In genomic region chr3:31093627-31094351, GRCm38 (mm10) we compare ENCODE assay signal across 8 mouse cellular contexts. TPM values are rescaled to one million over a fixed set of nuclear protein-coding genes. Genes with fewer than 3 reads are reported as not detected.
DNase-seq lines count a peak whose midpoint lies in the region; ATAC-seq and TF ChIP-seq lines count a peak whose summit lies in the region.

No protein-coding gene starts in this region.

- H3K4me3 ChIP-seq in E14TG2a.4 (replicated peaks; ENCODE audit: low read length): peak overlapping the region; percentile 79
- H3K4me3 ChIP-seq in forebrain, embryonic 16.5 days (replicated peaks; ENCODE audit: low read length): peak overlapping the region; percentile 99
- H3K4me3 ChIP-seq in lung, embryonic 14.5 days (ENCODE audit: low read depth, low read length): peak overlapping the region; percentile 91

- H3K4me1 ChIP-seq in E14TG2a.4 (replicated peaks; ENCODE audit: low read depth, low read length): peaks cover 66% of the 10 kb centered on the region
- peaks cover 22% of the 10 kb centered on the region for H3K4me1 ChIP-seq in forebrain, embryonic 16.5 days (replicated peaks; ENCODE audit: control insufficient read depth, insufficient read depth, low read length)
- H3K4me1 ChIP-seq in lung, embryonic 14.5 days (ENCODE audit: insufficient read depth): peaks cover 15% of the 10 kb centered on the region

- TF ChIP-seq CTCF in E14TG2a.4 (conservative IDR thresholded peaks at IDR 0.05; ENCODE audit: low read length): no peak
- TF ChIP-seq CTCF in lung, embryonic 14.5 days (IDR thresholded peaks at IDR 0.05; ENCODE audit: low read depth): no peak

- H3K27ac ChIP-seq in forebrain, embryonic 16.5 days (ENCODE audit: low read length): peak overlapping the region; percentile 99
- peak overlapping the region; percentile 99 for H3K27ac ChIP-seq in lung, embryonic 14.5 days (ENCODE audit: low read depth)

- H3K9me3 ChIP-seq in E14TG2a.4 (ENCODE audit: low read length): no peaks in the 10 kb centered on the region
- no peaks in the 10 kb centered on the region for H3K9me3 ChIP-seq in forebrain, embryonic 16.5 days (ENCODE audit: control insufficient read depth, low read length)
- no peaks in the 10 kb centered on the region for H3K9me3 ChIP-seq in lung, embryonic 14.5 days (ENCODE audit: low read depth, low read length)

- intact Hi-C loops in heart, postnatal 36 days (cut with DNase I): loop anchor here (1.0 kb wide), 1 partner anchor 36 kb away; no protein-coding TSS in a partner anchor

- WGBS in forebrain, embryonic 16.5 days: under 1% methylated on average over 35 of the region's 58 CpGs
- WGBS in lung, embryonic 14.5 days: under 1% methylated on average over 41 of the region's 58 CpGs

- peak; percentile 32 for ATAC-seq in forebrain, embryonic 16.5 days
- peak; percentile 61 for ATAC-seq in lung, embryonic 14.5 days (ENCODE audit: insufficient read depth)
- ATAC-seq in neutrophil, adult 5-6 weeks (ENCODE audit: extremely low read depth, insufficient number of reproducible peaks, low FRiP score, poor library complexity, severe bottlenecking): peak; percentile 64

- peaks cover 20% of the 10 kb centered on the region for H3K36me3 ChIP-seq in E14TG2a.4 (ENCODE audit: insufficient read depth, low read length)
- H3K36me3 ChIP-seq in forebrain, embryonic 16.5 days (ENCODE audit: control insufficient read depth, insufficient read depth): no peaks in the 10 kb centered on the region
- H3K36me3 ChIP-seq in lung, embryonic 14.5 days (ENCODE audit: insufficient read depth): peaks cover 10% of the 10 kb centered on the region; the same call in 1 of the 2 replicates

- no peaks in the 10 kb centered on the region for H3K27me3 ChIP-seq in E14TG2a.4 (ENCODE audit: insufficient read depth, low read length)
- no peaks in the 10 kb centered on the region for H3K27me3 ChIP-seq in forebrain, embryonic 16.5 days (replicated peaks; ENCODE audit: control insufficient read depth, insufficient read depth, low read length)
- no peaks in the 10 kb centered on the region for H3K27me3 ChIP-seq in lung, embryonic 14.5 days (ENCODE audit: insufficient read depth, low read length)

- H3K9ac ChIP-seq in forebrain, embryonic 16.5 days (replicated peaks; ENCODE audit: low read depth, low read length): peak overlapping the region; percentile 95
- peak overlapping the region; percentile 94 for H3K9ac ChIP-seq in lung, embryonic 14.5 days

- peak overlapping the region; percentile 90 for H3K4me2 ChIP-seq in forebrain, embryonic 16.5 days (ENCODE audit: low read length)
- H3K4me2 ChIP-seq in lung, embryonic 14.5 days: peak overlapping the region; percentile 59

- DNase-seq in c-Kit-positive CD71-positive TER-119-negative erythroid progenitor cells, embryonic 14.5 days (ENCODE audit: low read depth): peak; percentile 38
- peak; percentile 71 to 82 for DNase-seq in heart, postnatal 36 days
- DNase-seq in layer of hippocampus, adult 8-10 months (ENCODE audit: low spot score in 2 of 2): peak; percentile 45 to 50
- peak; percentile 83 for DNase-seq in lung, embryonic 14.5 days
- peak; percentile 69 for DNase-seq in testis, postnatal 14 days (ENCODE audit: low spot score)

RNA-seq across cellular contexts. Expression of gene Skil, which starts 1.1 kb away (rescaled TPM):
- 30.8 and 32.3 TPM in 2 replicates for polyA plus RNA-seq in forebrain, embryonic 16.5 days (2015; fragmentation: Nextera tagmentation; extraction: Ambion mirVana)
- total RNA-seq in heart, postnatal 36 days (2021): 10 to 100 TPM; 15.0 to 17.0 TPM
- total RNA-seq in layer of hippocampus, adult 8-10 months (2022): 10 to 100 TPM; 60.7 to 74.8 (median 65.5) TPM
- 24.0 and 24.6 TPM in 2 replicates for polyA plus RNA-seq in lung, embryonic 14.5 days (2014; fragmentation: Nextera tagmentation; extraction: Ambion mirVana)
- 80.4 and 87.1 TPM in 2 replicates for total RNA-seq in neutrophil, adult 5-6 weeks (2017)

RNA-seq across cellular contexts. Expression of gene Cldn11, which starts 55.9 kb away (rescaled TPM):
- polyA plus RNA-seq in forebrain, embryonic 16.5 days (2015; fragmentation: Nextera tagmentation; extraction: Ambion mirVana): 43.5 and 64.5 TPM in 2 replicates
- total RNA-seq in heart, postnatal 36 days (2021): 1 to 10 TPM in 1 of 2 experiments, under 1 TPM in 1; 0.87 to 1.1 TPM
- total RNA-seq in layer of hippocampus, adult 8-10 months (2022): 100 to 1,000 TPM in 3 of 4 experiments, 10 to 100 TPM in 1; 98.5 to 162 (median 138) TPM
- polyA plus RNA-seq in lung, embryonic 14.5 days (2014; fragmentation: Nextera tagmentation; extraction: Ambion mirVana): 3.4 and 3.6 TPM in 2 replicates
- total RNA-seq in neutrophil, adult 5-6 weeks (2017): not detected in 2 replicates

Comparison
In these comparisons a context has a peak if more than half of its experiments do, and no peak if none do; other contexts are left out.
1. Peak in every context shown above with its lines: DNase-seq, ATAC-seq, H3K4me3 ChIP-seq and H3K27ac ChIP-seq.
2. RNA of gene Cldn11, which starts 55.9 kb away (total RNA-seq): 98.5 to 162 TPM in layer of hippocampus, adult 8-10 months; 0.87 to 1.1 TPM in heart, postnatal 36 days and not detected in neutrophil, adult 5-6 weeks; every median in the first group is over 10 times any median in the second.